Comparison of ENCODE assay signal across 29 mouse cellular contexts in the genomic region with DNA sequence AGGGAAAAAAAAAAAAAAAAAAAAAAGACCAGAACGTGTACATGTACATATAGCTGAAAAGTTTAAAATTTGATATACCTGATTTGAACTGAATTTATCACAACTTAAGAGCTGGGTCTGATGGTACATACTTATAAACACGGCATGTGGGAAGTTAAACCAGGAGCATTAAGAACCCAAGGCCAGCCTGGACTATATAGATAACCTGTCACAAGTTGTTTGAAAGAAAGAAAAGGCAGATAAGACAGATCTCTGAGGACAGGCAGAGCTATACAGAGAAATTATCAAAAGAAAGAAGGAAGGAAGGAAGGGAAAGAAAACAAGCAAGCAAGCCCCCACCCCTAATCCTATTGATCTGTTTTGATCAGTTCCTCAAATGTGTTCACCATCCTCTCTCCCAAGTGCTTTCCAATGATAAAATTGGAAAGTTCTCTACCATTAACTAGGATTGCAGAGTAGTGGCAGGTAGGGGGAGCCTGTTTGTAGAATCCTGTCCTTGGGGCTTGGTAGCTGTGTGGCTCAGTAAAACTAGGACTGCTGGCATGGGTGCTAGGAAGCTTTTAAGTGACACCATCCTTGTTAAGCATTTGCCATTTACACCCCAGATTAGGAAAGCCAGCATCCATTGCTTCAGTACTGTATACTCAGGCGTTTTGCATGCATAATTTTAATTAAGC. TPM values are rescaled to one million over a fixed set of nuclear protein-coding genes. Genes with fewer than 3 reads are reported as not detected.
DNase-seq lines count a peak whose midpoint lies in the region; ATAC-seq lines count a peak whose summit lies in the region.
"Had no signal": no experiment of that assay in that cellular context is flagged by ENCODE, and none has a peak within 500 bp of the region (broad histone marks: within the 10 kb centered on the region; RNA-seq: fewer than 3 reads in every experiment).

No protein-coding gene starts in this region.

- no peak overlapping the region for H3K9ac ChIP-seq in liver, embryonic 11.5 days (ENCODE audit: low read depth, low read length)
- no peak overlapping the region for H3K9ac ChIP-seq in liver, embryonic 12.5 days
- H3K9ac ChIP-seq: embryonic facial prominence, embryonic 12.5 days; forebrain, embryonic 13.5 days; heart, embryonic 12.5 days; hindbrain, embryonic 12.5 days; limb, embryonic 13.5 days; lung, embryonic 15.5 days; neural tube, embryonic 15.5 days had no signal

- H3K4me1 ChIP-seq in liver, embryonic 11.5 days (replicated peaks; ENCODE audit: control insufficient read depth, insufficient read depth, low read length) = peaks cover 15% of the 10 kb centered on the region
- H3K4me1 ChIP-seq in liver, embryonic 12.5 days = peaks cover 46% of the 10 kb centered on the region
- H3K4me1 ChIP-seq: embryonic facial prominence, embryonic 12.5 days; hindbrain, embryonic 12.5 days; limb, embryonic 13.5 days; lung, embryonic 15.5 days; midbrain, embryonic 10.5 days; neural tube, embryonic 15.5 days had no signal

- 54% methylated on average over 3 of the region's 3 CpGs for WGBS in liver, embryonic 11.5 days
- WGBS in liver, embryonic 12.5 days (ENCODE audit: insufficient replicate concordance) = 30% methylated on average over 3 of the region's 3 CpGs

- no peak overlapping the region for H3K4me3 ChIP-seq in liver, embryonic 11.5 days (ENCODE audit: low read depth, low read length)
- H3K4me3 ChIP-seq in liver, embryonic 12.5 days = no peak overlapping the region
- H3K4me3 ChIP-seq: embryonic facial prominence, embryonic 12.5 days; erythroblast, embryonic 14.5 days; forebrain, embryonic 13.5 days; gastrocnemius, adult 2 months; heart, embryonic 12.5 days; hindbrain, embryonic 12.5 days; limb, embryonic 13.5 days; lung, embryonic 15.5 days; midbrain, embryonic 10.5 days; neural tube, embryonic 15.5 days had no signal

- no peak overlapping the region for H3K27ac ChIP-seq in liver, embryonic 11.5 days (ENCODE audit: low read depth, low read length)
- peak overlapping the region; percentile 50 for H3K27ac ChIP-seq in liver, embryonic 12.5 days
- H3K27ac ChIP-seq: embryonic facial prominence, embryonic 12.5 days; forebrain, embryonic 13.5 days; gastrocnemius, adult 2 months; hindbrain, embryonic 12.5 days; kidney, postnatal 0 days; limb, embryonic 13.5 days; lung, embryonic 15.5 days; midbrain, embryonic 10.5 days; neural tube, embryonic 15.5 days; stomach, postnatal 0 days had no signal

- H3K4me2 ChIP-seq in liver, embryonic 11.5 days = peak overlapping the region; percentile 5; the same call in 1 of the 2 replicates
- H3K4me2 ChIP-seq in liver, embryonic 12.5 days = peak overlapping the region; percentile 14; the same call in 1 of the 2 replicates
- H3K4me2 ChIP-seq: embryonic facial prominence, embryonic 12.5 days; forebrain, embryonic 13.5 days; heart, embryonic 12.5 days; hindbrain, embryonic 12.5 days; limb, embryonic 13.5 days; lung, embryonic 15.5 days; neural tube, embryonic 15.5 days had no signal

- no peaks in the 10 kb centered on the region for H3K27me3 ChIP-seq in liver, embryonic 11.5 days (replicated peaks; ENCODE audit: control insufficient read depth, insufficient read depth, low read length)
- no peaks in the 10 kb centered on the region for H3K27me3 ChIP-seq in liver, embryonic 12.5 days (replicated peaks)
- H3K27me3 ChIP-seq: embryonic facial prominence, embryonic 12.5 days; forebrain, embryonic 13.5 days; heart, embryonic 12.5 days; hindbrain, embryonic 12.5 days; limb, embryonic 13.5 days; lung, embryonic 15.5 days; neural tube, embryonic 15.5 days had no signal

- peak; percentile 25 for DNase-seq in liver, embryonic 11.5 days (ENCODE audit: low spot score)
- DNase-seq in liver = no peak
- DNase-seq in MEL-GATA-1-ER (ENCODE audit: extremely low read depth, low read depth) = peak; percentile 46
- DNase-seq in left cerebral cortex, adult 9 months (ENCODE audit: low spot score in 2 of 2) = no peak
- no peak for DNase-seq in urinary bladder, postnatal 14 days (ENCODE audit: low spot score)
- DNase-seq: adrenal gland, adult 2 months; cerebellum, adult 11-12 months; cerebellum, postnatal 10 days; gastrocnemius, adult 2 months; heart, postnatal 14 days; kidney, adult 2 months; lung, postnatal 4 days; thymus, adult 2 months; thymus, postnatal 4 days had no signal

- H3K36me3 ChIP-seq in liver, embryonic 11.5 days (ENCODE audit: control insufficient read depth, insufficient read depth, low read length) = peaks cover 6% of the 10 kb centered on the region; the same call in 1 of the 2 replicates
- peaks cover 25% of the 10 kb centered on the region for H3K36me3 ChIP-seq in liver, embryonic 12.5 days

- H3K9me3 ChIP-seq in liver, embryonic 11.5 days (ENCODE audit: control insufficient read depth, low read length) = no peaks in the 10 kb centered on the region
- H3K9me3 ChIP-seq in liver, embryonic 12.5 days (replicated peaks) = no peaks in the 10 kb centered on the region
- H3K9me3 ChIP-seq: embryonic facial prominence, embryonic 12.5 days; forebrain, embryonic 13.5 days; heart, embryonic 12.5 days; hindbrain, embryonic 12.5 days; limb, embryonic 13.5 days; lung, embryonic 15.5 days; midbrain, embryonic 10.5 days; neural tube, embryonic 15.5 days had no signal

- peak; percentile 95 for ATAC-seq in liver, embryonic 11.5 days (replicated peaks; ENCODE audit: low FRiP score)
- peak; percentile 88 for ATAC-seq in liver, embryonic 12.5 days
- ATAC-seq in megakaryocyte progenitor cell, adult 5-6 weeks (replicated peaks; ENCODE audit: poor library complexity) = peak; percentile 92
- ATAC-seq: forebrain, embryonic 13.5 days had no signal

RNA-seq across cellular contexts. Expression of gene Hspa2, which starts 12.2 kb away (rescaled TPM):
- 4.2 and 5.4 TPM in 2 replicates for polyA plus RNA-seq in liver, embryonic 11.5 days (2014; fragmentation: Nextera tagmentation; extraction: Ambion mirVana)
- 2.1 and 2.9 TPM in 2 replicates for polyA plus RNA-seq in liver, embryonic 12.5 days (2016; fragmentation: Nextera tagmentation; extraction: Ambion mirVana)
- total RNA-seq in megakaryocyte progenitor cell, adult 5-6 weeks (2015) = 6.9 and 8.3 TPM in 2 replicates
- total RNA-seq in megakaryocyte progenitor cell, adult 5-6 weeks (2017) = 18.2 and 19.9 TPM in 2 replicates

RNA-seq across cellular contexts. Expression of gene Zbtb1, which starts 21.7 kb away (rescaled TPM):
- polyA plus RNA-seq in liver, embryonic 11.5 days (2014; fragmentation: Nextera tagmentation; extraction: Ambion mirVana) = 9.4 and 11.1 TPM in 2 replicates
- 7.3 and 8.2 TPM in 2 replicates for polyA plus RNA-seq in liver, embryonic 12.5 days (2016; fragmentation: Nextera tagmentation; extraction: Ambion mirVana)
- 14.8 and 17.7 TPM in 2 replicates for total RNA-seq in megakaryocyte progenitor cell, adult 5-6 weeks (2015)
- 12.7 and 18.0 TPM in 2 replicates for total RNA-seq in megakaryocyte progenitor cell, adult 5-6 weeks (2017)

RNA-seq across cellular contexts. Expression of gene Zbtb25, which starts 22.3 kb away (rescaled TPM):
- polyA plus RNA-seq in liver, embryonic 11.5 days (2014; fragmentation: Nextera tagmentation; extraction: Ambion mirVana) = 14.3 and 16.6 TPM in 2 replicates
- 10.3 and 10.8 TPM in 2 replicates for polyA plus RNA-seq in liver, embryonic 12.5 days (2016; fragmentation: Nextera tagmentation; extraction: Ambion mirVana)
- total RNA-seq in megakaryocyte progenitor cell, adult 5-6 weeks (2015) = 31.1 and 39.7 TPM in 2 replicates
- total RNA-seq in megakaryocyte progenitor cell, adult 5-6 weeks (2017) = 15.2 and 17.0 TPM in 2 replicates

RNA-seq across cellular contexts. Expression of gene Ppp1r36, which starts 25.6 kb away (rescaled TPM):
- polyA plus RNA-seq in liver, embryonic 11.5 days (2014; fragmentation: Nextera tagmentation; extraction: Ambion mirVana) = 0.51 TPM in 2 replicates
- 0.18 and 0.29 TPM in 2 replicates for polyA plus RNA-seq in liver, embryonic 12.5 days (2016; fragmentation: Nextera tagmentation; extraction: Ambion mirVana)
- 0.39 and 0.72 TPM in 2 replicates for total RNA-seq in megakaryocyte progenitor cell, adult 5-6 weeks (2015)
- 0.24 TPM in 1 of 2 replicates, not detected in the other for total RNA-seq in megakaryocyte progenitor cell, adult 5-6 weeks (2017)
- total RNA-seq: gastrocnemius, adult 2 months had no signal
- polyA plus RNA-seq: adrenal gland, adult 2 months; C2C12; erythroblast, embryonic 14.5 days; small intestine, adult 2 months; thymus, adult 2 months had no signal

Comparison
In these comparisons a context has a peak if more than half of its experiments do, and no peak if none do; other contexts are left out.
1. DNase-seq: peak in liver, embryonic 11.5 days (single experiment) and MEL-GATA-1-ER (single experiment); none in liver (single experiment), left cerebral cortex, adult 9 months (0 of 2) and urinary bladder, postnatal 14 days (single experiment).
2. Peak in every context shown above with its lines, with median percentiles within 50 percentile points of each other: ATAC-seq.